Mouse (Mus musculus) heart, postnatal 0 days (tissue): ENCODE measurements around the gene Enox1. TPM values are rescaled to one million over a fixed set of nuclear protein-coding genes. Genes with fewer than 3 reads are reported as not detected.
A peak's percentile ranks its signal among the peaks of the same experiment; 100 is the strongest.

Source experiments
- ATAC-seq: fragments of 200-750 bp; cut with Nextera tagmentation; 2 replicates; pipeline ENCODE4 v1.8.0; 2017; ENCODE audit warnings: low read depth, moderate number of reproducible peaks, moderate library complexity; ENCODE audit not compliant: insufficient read depth
- DNase-seq: peaks from one replicate; pipeline ENCODE4 v3.0.0-alpha.2; 2016; ENCODE audit warnings: low spot score
- H3K27ac ChIP-seq: fragments of 300-500 bp; sonication (generic); 2 replicates; pipeline ENCODE4 v1.5.1; 2014; ENCODE audit warnings: low read depth, mild to moderate bottlenecking
- H3K27me3 ChIP-seq: fragments of 300-500 bp; sonication (generic); 2 replicates; pipeline ENCODE4 v1.6.1; 2014; ENCODE audit warnings: low read length, mixed read lengths; ENCODE audit not compliant: control insufficient read depth, insufficient read depth
- H3K36me3 ChIP-seq: fragments of 300-500 bp; sonication (generic); replicated peaks from 2 replicates; pipeline ENCODE4 v1.6.1; 2014; ENCODE audit warnings: low read length, mixed read lengths; ENCODE audit not compliant: control insufficient read depth, insufficient read depth
- H3K4me1 ChIP-seq: fragments of 300-500 bp; sonication (generic); 2 replicates; pipeline ENCODE4 v1.6.1; 2014; ENCODE audit warnings: antibody characterized with exemption; ENCODE audit not compliant: control insufficient read depth, insufficient read depth
- H3K4me2 ChIP-seq: fragments of 300-500 bp; sonication (generic); 2 replicates; pipeline ENCODE4 v1.6.1; 2014; ENCODE audit warnings: low read depth, mild to moderate bottlenecking, low read length, moderate library complexity
- H3K4me3 ChIP-seq: fragments of 300-500 bp; sonication (generic); 2 replicates; pipeline ENCODE4 v1.5.1; 2014; ENCODE audit warnings: low read depth, low read length
- H3K9ac ChIP-seq: fragments of 300-500 bp; sonication (generic); replicated peaks from 2 replicates; pipeline ENCODE4 v1.6.1; 2014; ENCODE audit warnings: low read depth, low read length, mixed read lengths
- H3K9me3 ChIP-seq: fragments of 300-500 bp; sonication (generic); replicated peaks from 2 replicates; pipeline ENCODE4 v1.6.1; 2016; ENCODE audit warnings: low read length; ENCODE audit not compliant: control insufficient read depth
- CTCF ChIP-seq: IDR thresholded peaks from 2 replicates; pipeline ENCODE4 v1.5.1; 2016; ENCODE audit warnings: antibody characterized with exemption, control low read depth, low read depth
- EP300 ChIP-seq: IDR thresholded peaks from 2 replicates; pipeline ENCODE4 v1.6.1; 2016; ENCODE audit warnings: antibody characterized with exemption, low read depth
- WGBS: fragments of 180-500 bp; shearing (Covaris S2); extraction: QIAGEN DNeasy Blood & Tissue Kit; methylation state at CpG from one replicate; pipeline ENCODE4 v1.1.7; 2014; 5-methylcytosine and 5-hydroxymethylcytosine counted together
- polyA plus RNA-seq: library from polyadenylated mRNA; unstranded; fragments of >200 nt; fragmentation: Nextera tagmentation; extraction: Ambion mirVana; gene quantifications from 2 replicates; pipeline ENCODE4 v1.2.1, GENCODE M21; 2015
- total RNA-seq: library from RNA; depleted of rRNA; stranded (reverse); fragments of >200 nt; gene quantifications from 2 replicates; pipeline ENCODE4 v1.2.3, GENCODE M21; 2014; ENCODE audit warnings: low replicate concordance

Gene Enox1
- total and polyA plus RNA-seq, 2 experiments from 2014 or later: 0.83 to 2.6 TPM

DNA sequence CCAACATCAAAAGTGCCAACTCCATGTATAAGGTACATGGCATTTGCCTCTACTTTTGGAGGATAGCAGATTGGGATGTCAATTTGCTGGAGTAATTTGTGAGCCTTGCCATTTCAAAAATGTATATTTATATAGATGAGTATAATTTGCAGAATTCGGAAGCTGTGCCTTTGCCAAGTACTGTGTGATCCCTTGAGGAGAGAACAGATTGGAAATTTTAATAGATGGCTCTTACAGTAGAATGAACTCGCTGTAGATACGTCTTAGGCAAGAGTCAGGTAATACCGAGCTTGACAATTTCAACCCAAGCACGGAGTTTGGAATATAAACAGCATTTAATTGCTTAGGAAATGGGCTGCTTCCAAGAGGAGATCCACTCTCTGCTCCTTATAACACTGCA, 427.9 kb downstream of the Enox1 start:
- H3K36me3 ChIP-seq: no peaks in the 10 kb centered on the region
- DNase-seq: no peak
- no peaks in the 10 kb centered on the region for H3K27me3 ChIP-seq
- H3K27ac ChIP-seq: no peak overlapping the region
- no peak overlapping the region for H3K4me2 ChIP-seq
- 92% methylated on average over 5 of the region's 5 CpGs for WGBS
- peaks cover 30% of the 10 kb centered on the region for H3K4me1 ChIP-seq
- no peaks in the 10 kb centered on the region for H3K9me3 ChIP-seq
- TF ChIP-seq CTCF (no peak), EP300 (no peak)
- no peak overlapping the region for H3K9ac ChIP-seq
- H3K4me3 ChIP-seq: no peak overlapping the region
- ATAC-seq: no peak

DNA sequence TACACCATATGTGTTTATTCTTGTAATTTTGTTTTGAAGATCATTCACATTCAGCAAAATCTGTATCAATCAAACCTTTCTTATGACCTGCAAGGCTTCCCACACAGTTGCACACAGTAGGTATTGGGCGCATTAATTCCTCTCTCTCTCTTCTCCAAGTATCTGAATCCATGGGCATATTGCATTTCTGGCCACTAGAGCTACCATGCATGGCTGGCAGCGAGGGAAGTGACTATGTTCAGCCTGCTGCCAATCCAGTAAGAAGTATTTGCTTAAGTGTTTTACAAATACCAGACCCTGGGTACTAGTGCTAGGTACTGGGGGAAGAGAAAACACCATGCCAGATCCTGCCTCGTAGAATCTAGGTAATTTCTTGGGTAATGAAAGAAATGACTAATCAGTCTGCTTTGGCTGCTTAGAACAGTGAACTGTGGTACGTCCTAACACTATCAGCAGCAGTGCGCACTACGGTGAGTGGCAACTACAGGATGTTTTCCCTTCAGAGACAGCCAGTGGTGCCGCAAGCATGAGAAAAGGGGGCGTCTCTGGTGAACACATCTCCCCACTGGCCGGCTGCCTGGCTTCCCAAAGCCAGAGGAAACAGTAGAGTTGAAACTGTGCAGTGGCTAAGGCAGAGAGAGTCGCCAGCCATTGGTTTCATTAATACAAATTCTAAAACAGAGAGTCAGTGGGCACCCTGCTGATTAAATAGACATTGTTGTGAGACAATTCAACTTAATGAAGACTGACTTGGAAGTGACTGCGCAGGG, 428.7 kb downstream of the Enox1 start:
- ATAC-seq (no peak), DNase-seq (no peak)
- Histone ChIP-seq H3K4me2 (no peak overlapping the region), H3K27me3 (no peaks in the 10 kb centered on the region), H3K36me3 (no peaks in the 10 kb centered on the region), H3K4me3 (no peak overlapping the region), H3K9me3 (no peaks in the 10 kb centered on the region), H3K4me1 (peaks cover 22% of the 10 kb centered on the region), H3K27ac (no peak overlapping the region), H3K9ac (no peak overlapping the region)
- no peak for TF ChIP-seq CTCF
- no peak for TF ChIP-seq EP300
- 61% methylated on average over 11 of the region's 11 CpGs for WGBS

DNA sequence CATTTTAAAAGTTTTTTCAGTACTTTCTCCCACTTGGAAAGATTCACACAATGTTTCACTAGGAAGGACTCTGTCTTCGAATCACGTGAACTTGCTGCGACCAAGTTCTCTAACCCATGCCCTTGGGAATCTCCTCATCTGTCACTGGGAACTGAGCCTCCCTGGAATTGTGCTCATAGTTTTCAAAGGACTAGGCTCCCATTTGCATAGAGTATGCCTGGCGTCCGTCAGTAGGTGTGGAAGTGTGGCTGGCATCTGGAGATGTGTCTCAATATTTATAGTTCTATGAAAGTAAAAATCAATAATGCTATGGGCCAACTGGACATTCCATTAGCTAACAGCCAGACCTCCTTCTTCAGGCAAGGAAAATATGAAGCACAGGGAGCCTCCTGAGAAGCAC, 429.5 kb downstream of the Enox1 start:
- H3K27me3 ChIP-seq: no peaks in the 10 kb centered on the region
- DNase-seq (no peak), ATAC-seq (peak; percentile 44; the same call in 1 of the 2 replicates)
- peaks cover 15% of the 10 kb centered on the region for H3K4me1 ChIP-seq
- H3K4me2 ChIP-seq: no peak overlapping the region
- H3K9me3 ChIP-seq: no peaks in the 10 kb centered on the region
- TF ChIP-seq CTCF: no peak
- TF ChIP-seq EP300: no peak
- no peaks in the 10 kb centered on the region for H3K36me3 ChIP-seq
- peak overlapping the region; percentile 9; the same call in 1 of the 2 replicates for H3K27ac ChIP-seq
- WGBS: 27% methylated on average over 5 of the region's 5 CpGs
- H3K4me3 ChIP-seq: no peak overlapping the region
- H3K9ac ChIP-seq: no peak overlapping the region

DNA sequence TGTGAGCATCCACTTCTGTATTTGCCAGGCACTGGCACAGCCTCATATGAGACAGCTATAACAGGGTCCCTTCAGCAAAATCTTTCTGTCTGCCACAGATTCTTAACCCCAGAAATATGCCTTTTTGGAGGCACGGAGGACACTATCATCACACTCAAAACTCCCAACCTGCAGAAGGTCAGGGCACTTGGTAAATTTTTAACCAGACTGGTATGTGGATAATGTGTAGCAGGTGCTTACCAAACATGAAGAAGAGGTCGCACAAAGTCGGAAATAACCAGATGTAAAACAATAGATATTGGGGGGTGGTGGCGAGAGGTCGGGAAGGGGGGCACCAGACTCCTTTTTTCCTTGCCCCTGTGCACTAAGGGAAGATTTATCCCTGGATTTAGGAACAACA, 430.6 kb downstream of the Enox1 start:
- no peak for TF ChIP-seq EP300
- TF ChIP-seq CTCF: no peak
- Histone ChIP-seq H3K36me3 (no peaks in the 10 kb centered on the region), H3K4me2 (no peak overlapping the region), H3K9ac (no peak overlapping the region), H3K4me1 (peaks cover 7% of the 10 kb centered on the region), H3K27ac (no peak overlapping the region), H3K9me3 (no peaks in the 10 kb centered on the region), H3K27me3 (no peaks in the 10 kb centered on the region), H3K4me3 (no peak overlapping the region)
- DNase-seq (no peak), ATAC-seq (no peak)
- whole genome bisulfite sequencing: 79% methylated on average over 5 of the region's 5 CpGs

DNA sequence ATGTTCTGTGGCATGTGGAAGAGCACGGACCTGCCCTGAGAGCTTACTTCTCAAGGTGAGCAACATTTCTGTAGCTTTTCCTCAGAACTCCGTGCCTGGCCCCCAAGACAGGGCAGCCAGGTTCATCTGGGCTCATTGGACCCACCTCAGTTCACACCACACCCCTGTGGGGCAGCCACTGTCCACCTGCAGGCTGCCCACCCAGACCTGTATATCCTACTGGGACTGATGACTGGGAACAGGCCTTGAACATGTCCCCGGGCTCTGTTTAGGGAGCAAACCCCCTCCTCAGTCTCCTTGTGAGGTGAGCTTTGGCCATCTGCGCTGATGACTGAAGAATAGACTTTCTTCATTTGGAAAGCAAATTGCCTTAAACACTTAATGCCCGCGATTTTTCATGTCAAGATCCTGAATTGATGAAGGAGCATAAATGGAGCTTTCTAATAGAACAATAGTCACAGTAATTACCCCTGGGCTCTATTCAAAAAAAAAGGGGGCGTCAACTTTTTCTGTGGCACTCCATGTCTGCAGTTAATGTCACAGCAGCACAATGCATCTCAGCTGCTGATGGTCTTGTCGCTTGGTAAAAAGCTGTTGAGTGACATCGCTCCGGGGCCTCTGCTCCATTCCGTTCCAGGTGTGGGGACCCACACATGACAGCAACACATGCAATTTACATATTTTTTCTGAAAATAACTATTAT, 436.7 kb downstream of the Enox1 start:
- H3K27me3 ChIP-seq: no peaks in the 10 kb centered on the region
- DNase-seq (no peak), ATAC-seq (no peak)
- TF ChIP-seq EP300 (no peak), CTCF (no peak)
- no peaks in the 10 kb centered on the region for H3K4me1 ChIP-seq
- H3K27ac ChIP-seq: no peak overlapping the region
- no peaks in the 10 kb centered on the region for H3K9me3 ChIP-seq
- 86% methylated on average over 11 of the region's 11 CpGs for WGBS
- H3K4me3 ChIP-seq: no peak overlapping the region
- no peaks in the 10 kb centered on the region for H3K36me3 ChIP-seq
- no peak overlapping the region for H3K4me2 ChIP-seq
- H3K9ac ChIP-seq: no peak overlapping the region
